Mouse (Mus musculus): Measurements from ENCODE around the gene Oprm1. TPM values are rescaled to one million over a fixed set of nuclear protein-coding genes. Genes with fewer than 3 reads are reported as not detected.

The Oprm1 gene
- polyA plus RNA-seq (2015; fragmentation: Illumina TruSeq; extraction: RNeasy Lipid Tissue Mini Kit (QIAGEN cat#74804); ENCODE audit: low read depth, low replicate concordance): 3.2 TPM

DNA sequence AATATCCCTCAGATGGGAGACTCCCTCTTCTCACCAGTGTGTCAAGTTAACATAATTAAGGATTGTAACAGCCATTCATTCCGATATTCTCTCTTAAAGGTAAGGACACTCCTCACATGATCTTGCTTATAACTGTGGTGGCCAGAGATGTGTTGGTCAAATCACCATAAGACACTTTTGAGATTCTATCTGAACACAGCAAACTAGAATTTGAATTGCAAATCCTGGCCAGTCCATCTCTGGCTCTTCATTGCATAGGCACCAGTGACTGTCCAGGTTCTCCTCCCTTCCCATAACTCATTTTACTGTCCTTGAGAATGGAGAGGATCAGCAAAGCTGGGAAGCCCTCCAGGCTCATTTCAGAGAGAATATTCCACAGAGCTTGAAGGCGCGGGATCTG is at the start of gene Oprm1:
TSS of gene Oprm1 (plus strand) at position 301 of the 400 bp plus-strand sequence.

DNA sequence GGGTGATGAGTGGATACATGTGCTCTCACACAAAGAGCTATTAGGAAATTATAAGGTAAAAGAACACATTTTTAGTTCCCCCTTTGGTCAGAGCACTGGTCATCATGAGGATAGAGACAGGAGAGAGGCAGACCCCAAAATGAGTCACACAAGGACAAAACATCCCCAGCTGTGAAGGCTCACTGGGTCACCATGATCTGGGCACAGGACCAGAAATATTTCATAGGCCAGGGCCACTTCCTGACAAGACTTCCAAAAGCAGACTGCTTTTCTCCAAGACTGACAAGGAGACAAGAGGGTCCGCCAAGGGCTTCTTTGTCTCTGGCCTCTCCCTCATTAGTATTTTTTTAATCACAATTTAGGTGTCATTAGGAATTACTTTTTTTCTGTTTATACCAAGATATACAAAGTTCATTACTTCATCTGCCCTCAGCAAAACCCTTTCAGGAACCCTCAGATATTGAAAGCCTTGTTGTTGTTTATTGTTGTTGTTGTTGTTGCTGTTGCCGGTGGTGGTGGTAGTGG is 3.0 kb downstream of the Oprm1 start, which contains the start of gene Gm10945:
TSS of gene Gm10945 (minus strand) at position 475 of the 525 bp plus-strand sequence.

DNA sequence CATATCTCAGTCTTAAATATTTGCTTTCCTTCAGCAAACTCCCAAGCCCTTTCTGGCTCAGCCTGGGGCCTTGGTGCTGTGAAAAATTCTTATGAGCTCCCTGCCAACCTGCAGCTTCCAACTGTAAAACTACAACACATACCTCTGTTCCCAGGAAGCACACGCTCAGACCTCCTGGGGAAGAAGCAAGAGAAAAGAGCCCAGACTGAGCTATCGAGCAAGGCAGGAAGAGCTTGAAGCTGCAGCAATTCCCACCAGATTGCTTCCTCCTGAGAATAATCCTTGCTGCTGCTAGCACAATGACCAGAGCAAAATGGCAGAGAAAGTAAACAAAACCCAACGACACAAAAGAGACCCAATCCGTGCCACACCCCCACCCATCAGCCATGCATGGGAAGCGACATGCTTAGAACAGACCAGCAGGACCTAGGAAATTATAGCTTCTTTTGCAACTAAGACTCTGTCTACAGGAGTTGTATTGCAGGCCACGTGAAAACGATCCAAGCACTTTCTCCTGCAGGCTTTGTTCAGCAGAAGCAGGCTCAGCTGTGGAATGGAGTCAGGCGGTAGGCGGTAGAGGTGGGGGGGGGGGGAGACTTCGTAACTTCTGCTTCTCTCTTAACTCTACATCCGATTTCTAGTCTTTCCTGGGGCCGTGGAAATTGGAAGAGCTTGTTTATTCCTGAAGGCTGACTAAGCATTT is 294.2 kb downstream of the Oprm1 start, which contains the start of gene Ipcef1:
TSS of gene Ipcef1 (minus strand) at position 164 of the 703 bp plus-strand sequence.

Other genes with a start within 250 kb of the Oprm1 start
- gene Gm10945, start 3.3 kb downstream of the Oprm1 start, polyA plus RNA-seq (2015; fragmentation: Illumina TruSeq; extraction: RNeasy Lipid Tissue Mini Kit (QIAGEN cat#74804); ENCODE audit: low read depth, low replicate concordance): not detected

Measured in brain, adult 10 weeks (tissue).